Mouse (Mus musculus): ENCODE measurements around the gene Gm266. TPM values are rescaled to one million over a fixed set of nuclear protein-coding genes. Genes with fewer than 3 reads are reported as not detected.

The Gm266 gene
- polyA plus RNA-seq, 1 experiment, result 1.3 TPM

- Histone ChIP-seq H3K9me3 (replicated peaks; ENCODE audit: control insufficient read depth, insufficient read depth, low read length, poor library complexity, severe bottlenecking) (no peaks in the 10 kb centered on the region), H3K4me3 (ENCODE audit: low read depth, low read length) (no peak overlapping the region), H3K4me1 (ENCODE audit: control insufficient read depth, insufficient read depth, low read length) (no peaks in the 10 kb centered on the region), H3K27ac (ENCODE audit: insufficient read depth, low read length) (no peak overlapping the region), H3K27me3 (ENCODE audit: control insufficient read depth, insufficient read depth, low read length, poor library complexity, severe bottlenecking) (no peaks in the 10 kb centered on the region), H3K36me3 (ENCODE audit: control insufficient read depth, insufficient read depth, low read length, poor library complexity, severe bottlenecking) (no peaks in the 10 kb centered on the region), H3K9ac (ENCODE audit: low read depth, poor library complexity, severe bottlenecking) (no peak overlapping the region)
- TF ChIP-seq CTCF (IDR thresholded peaks at IDR 0.05; ENCODE audit: low read depth, low read length) (no peak), POLR2A (IDR thresholded peaks at IDR 0.05; ENCODE audit: insufficient read depth, low read length) (no peak), EP300 (IDR thresholded peaks at IDR 0.05; ENCODE audit: insufficient read depth, low read depth, low read length) (no peak)
These were observed 39.3 kb upstream of the Gm266 start for GRCm38 (mm10) chr12:111524883-111525282.

- Histone ChIP-seq H3K4me1 (ENCODE audit: control insufficient read depth, insufficient read depth, low read length) (no peaks in the 10 kb centered on the region), H3K36me3 (ENCODE audit: control insufficient read depth, insufficient read depth, low read length, poor library complexity, severe bottlenecking) (no peaks in the 10 kb centered on the region), H3K27me3 (ENCODE audit: control insufficient read depth, insufficient read depth, low read length, poor library complexity, severe bottlenecking) (no peaks in the 10 kb centered on the region), H3K9me3 (replicated peaks; ENCODE audit: control insufficient read depth, insufficient read depth, low read length, poor library complexity, severe bottlenecking) (no peaks in the 10 kb centered on the region), H3K4me3 (ENCODE audit: low read depth, low read length) (no peak overlapping the region), H3K9ac (ENCODE audit: low read depth, poor library complexity, severe bottlenecking) (no peak overlapping the region), H3K27ac (ENCODE audit: insufficient read depth, low read length) (no peak overlapping the region)
- no peak for TF ChIP-seq POLR2A (IDR thresholded peaks at IDR 0.05; ENCODE audit: insufficient read depth, low read length)
- no peak for TF ChIP-seq EP300 (IDR thresholded peaks at IDR 0.05; ENCODE audit: insufficient read depth, low read depth, low read length)
- no peak for TF ChIP-seq CTCF (IDR thresholded peaks at IDR 0.05; ENCODE audit: low read depth, low read length)
These were observed 38.8 kb upstream of the Gm266 start for GRCm38 (mm10) chr12:111524469-111524868.

- Histone ChIP-seq H3K9me3 (replicated peaks; ENCODE audit: control insufficient read depth, insufficient read depth, low read length, poor library complexity, severe bottlenecking) (no peaks in the 10 kb centered on the region), H3K27ac (ENCODE audit: insufficient read depth, low read length) (no peak overlapping the region), H3K27me3 (ENCODE audit: control insufficient read depth, insufficient read depth, low read length, poor library complexity, severe bottlenecking) (no peaks in the 10 kb centered on the region), H3K4me3 (ENCODE audit: low read depth, low read length) (no peak overlapping the region), H3K4me1 (ENCODE audit: control insufficient read depth, insufficient read depth, low read length) (no peaks in the 10 kb centered on the region), H3K9ac (ENCODE audit: low read depth, poor library complexity, severe bottlenecking) (no peak overlapping the region), H3K36me3 (ENCODE audit: control insufficient read depth, insufficient read depth, low read length, poor library complexity, severe bottlenecking) (no peaks in the 10 kb centered on the region)
- TF ChIP-seq CTCF (IDR thresholded peaks at IDR 0.05; ENCODE audit: low read depth, low read length) (no peak), EP300 (IDR thresholded peaks at IDR 0.05; ENCODE audit: insufficient read depth, low read depth, low read length) (no peak), POLR2A (IDR thresholded peaks at IDR 0.05; ENCODE audit: insufficient read depth, low read length) (no peak)
These were observed 35.4 kb upstream of the Gm266 start for GRCm38 (mm10) chr12:111520994-111521393.

DNA sequence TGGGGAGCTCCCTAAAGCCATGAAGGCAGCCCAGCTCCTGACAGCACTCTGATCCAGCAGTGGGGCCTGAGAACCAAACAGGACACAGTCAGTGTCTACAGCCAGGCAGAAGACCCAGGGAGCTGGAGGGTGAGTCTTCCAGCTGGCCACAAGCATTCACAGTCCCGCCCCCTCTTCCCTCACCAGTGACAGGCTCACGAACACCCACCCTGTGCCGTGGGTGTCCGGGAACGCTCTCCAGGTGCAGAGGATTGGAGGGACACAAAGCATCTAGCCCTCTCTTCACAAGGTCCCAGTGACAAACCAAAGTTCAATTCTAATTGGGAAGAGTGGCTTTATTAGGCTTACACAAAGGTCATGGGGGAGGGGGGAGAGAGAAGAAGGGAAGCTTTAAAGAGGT lies 34.2 kb upstream of the Gm266 start:
- Histone ChIP-seq H3K36me3 (ENCODE audit: control insufficient read depth, insufficient read depth, low read length, poor library complexity, severe bottlenecking) (no peaks in the 10 kb centered on the region), H3K4me1 (ENCODE audit: control insufficient read depth, insufficient read depth, low read length) (no peaks in the 10 kb centered on the region), H3K9ac (ENCODE audit: low read depth, poor library complexity, severe bottlenecking) (no peak overlapping the region), H3K27me3 (ENCODE audit: control insufficient read depth, insufficient read depth, low read length, poor library complexity, severe bottlenecking) (no peaks in the 10 kb centered on the region), H3K27ac (ENCODE audit: insufficient read depth, low read length) (no peak overlapping the region), H3K9me3 (replicated peaks; ENCODE audit: control insufficient read depth, insufficient read depth, low read length, poor library complexity, severe bottlenecking) (no peaks in the 10 kb centered on the region), H3K4me3 (ENCODE audit: low read depth, low read length) (no peak overlapping the region)
- TF ChIP-seq POLR2A (IDR thresholded peaks at IDR 0.05; ENCODE audit: insufficient read depth, low read length) (no peak), EP300 (IDR thresholded peaks at IDR 0.05; ENCODE audit: insufficient read depth, low read depth, low read length) (no peak), CTCF (IDR thresholded peaks at IDR 0.05; ENCODE audit: low read depth, low read length) (no peak)

DNA sequence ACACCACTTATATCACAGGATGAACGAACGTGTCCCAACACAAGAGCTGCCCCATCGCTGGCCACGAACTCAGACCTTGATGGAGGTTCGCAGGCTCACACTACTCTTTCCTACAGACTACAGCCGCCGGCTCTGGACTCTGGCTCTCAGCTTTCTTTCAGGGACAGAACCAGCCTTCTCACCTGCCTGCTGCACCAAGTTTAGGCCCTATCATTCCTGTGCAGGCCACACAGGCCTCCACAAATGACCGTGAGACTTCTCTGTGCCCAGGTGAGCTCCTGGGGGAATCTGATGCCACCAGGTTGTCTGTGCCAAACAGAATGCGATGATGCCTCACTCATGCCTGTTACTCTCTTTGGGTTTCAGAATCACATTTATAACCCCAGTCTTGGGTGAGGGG lies 32.8 kb upstream of the Gm266 start:
- Histone ChIP-seq H3K27ac (ENCODE audit: insufficient read depth, low read length) (no peak overlapping the region), H3K27me3 (ENCODE audit: control insufficient read depth, insufficient read depth, low read length, poor library complexity, severe bottlenecking) (no peaks in the 10 kb centered on the region), H3K9me3 (replicated peaks; ENCODE audit: control insufficient read depth, insufficient read depth, low read length, poor library complexity, severe bottlenecking) (no peaks in the 10 kb centered on the region), H3K9ac (ENCODE audit: low read depth, poor library complexity, severe bottlenecking) (no peak overlapping the region), H3K4me1 (ENCODE audit: control insufficient read depth, insufficient read depth, low read length) (no peaks in the 10 kb centered on the region), H3K4me3 (ENCODE audit: low read depth, low read length) (no peak overlapping the region), H3K36me3 (ENCODE audit: control insufficient read depth, insufficient read depth, low read length, poor library complexity, severe bottlenecking) (no peaks in the 10 kb centered on the region)
- no peak for TF ChIP-seq POLR2A (IDR thresholded peaks at IDR 0.05; ENCODE audit: insufficient read depth, low read length)

GRCm38 (mm10) chr12:111517901-111518300 lies 32.3 kb upstream of the Gm266 start:
- Histone ChIP-seq H3K9ac (ENCODE audit: low read depth, poor library complexity, severe bottlenecking) (no peak overlapping the region), H3K4me3 (ENCODE audit: low read depth, low read length) (no peak overlapping the region), H3K4me1 (ENCODE audit: control insufficient read depth, insufficient read depth, low read length) (no peaks in the 10 kb centered on the region), H3K27ac (ENCODE audit: insufficient read depth, low read length) (no peak overlapping the region), H3K27me3 (ENCODE audit: control insufficient read depth, insufficient read depth, low read length, poor library complexity, severe bottlenecking) (no peaks in the 10 kb centered on the region), H3K36me3 (ENCODE audit: control insufficient read depth, insufficient read depth, low read length, poor library complexity, severe bottlenecking) (no peaks in the 10 kb centered on the region), H3K9me3 (replicated peaks; ENCODE audit: control insufficient read depth, insufficient read depth, low read length, poor library complexity, severe bottlenecking) (no peaks in the 10 kb centered on the region)
- no peak for TF ChIP-seq CTCF (IDR thresholded peaks at IDR 0.05; ENCODE audit: low read depth, low read length)
- TF ChIP-seq EP300 (IDR thresholded peaks at IDR 0.05; ENCODE audit: insufficient read depth, low read depth, low read length), result no peak
- no peak for TF ChIP-seq POLR2A (IDR thresholded peaks at IDR 0.05; ENCODE audit: insufficient read depth, low read length)
